Mouse (Mus musculus) intestine, postnatal 0 days (tissue): ENCODE results near the gene Cyb561d2. TPM values are rescaled to one million over a fixed set of nuclear protein-coding genes. Genes with fewer than 3 reads are reported as not detected.
"Not testable (repeated sequence)": the region's sequence is repeated elsewhere in the genome, so short reads cannot be mapped to it uniquely, and the experiment has no call there.

ENCODE experiments used
- ATAC-seq: fragments of 200-750 bp; cut with Nextera tagmentation; 2 replicates; pipeline ENCODE4 v1.8.0; 2017; ENCODE audit warnings: mild to moderate bottlenecking, moderate TSS enrichment, moderate library complexity
- H3K27ac ChIP-seq: fragments of 300-500 bp; sonication (generic); 2 replicates; pipeline ENCODE4 v1.5.1; 2014; ENCODE audit warnings: mild to moderate bottlenecking, low read depth, low read length, moderate library complexity
- H3K27me3 ChIP-seq: fragments of 300-500 bp; sonication (generic); replicated peaks from 2 replicates; pipeline ENCODE4 v1.6.1; 2014; ENCODE audit warnings: low read length, mixed read lengths; ENCODE audit not compliant: control insufficient read depth, insufficient read depth
- H3K36me3 ChIP-seq: fragments of 300-500 bp; sonication (generic); 2 replicates; pipeline ENCODE4 v1.6.1; 2014; ENCODE audit warnings: mild to moderate bottlenecking, moderate library complexity; ENCODE audit not compliant: control insufficient read depth, insufficient read depth
- H3K4me1 ChIP-seq: fragments of 300-500 bp; sonication (generic); replicated peaks from 2 replicates; pipeline ENCODE4 v1.6.1; 2014; ENCODE audit warnings: antibody characterized with exemption, low read length, mixed read lengths; ENCODE audit not compliant: control insufficient read depth, insufficient read depth
- H3K4me2 ChIP-seq: fragments of 300-500 bp; sonication (generic); replicated peaks from 2 replicates; pipeline ENCODE4 v1.6.1; 2014; ENCODE audit warnings: low read depth, mild to moderate bottlenecking, moderate library complexity
- H3K4me3 ChIP-seq: fragments of 300-500 bp; sonication (generic); 2 replicates; pipeline ENCODE4 v1.5.1; 2014; ENCODE audit warnings: low read depth, low read length
- H3K9ac ChIP-seq: fragments of 300-500 bp; sonication (generic); 2 replicates; pipeline ENCODE4 v1.6.1; 2014; ENCODE audit warnings: mild to moderate bottlenecking, low read depth, low read length
- H3K9me3 ChIP-seq: fragments of 300-500 bp; sonication (generic); 2 replicates; pipeline ENCODE4 v1.6.1; 2016; ENCODE audit warnings: mixed run types; ENCODE audit not compliant: control insufficient read depth
- CTCF ChIP-seq: sonication (generic); IDR thresholded peaks from 2 replicates; pipeline ENCODE4 v1.5.1; 2016; ENCODE audit warnings: low read depth, mild to moderate bottlenecking, control low read depth, antibody characterized with exemption, moderate library complexity
- WGBS: fragments of 180-500 bp; shearing (Covaris S2); extraction: QIAGEN DNeasy Blood & Tissue Kit; methylation state at CpG from one replicate; pipeline ENCODE4 v1.1.7; 2014; 5-methylcytosine and 5-hydroxymethylcytosine counted together
- polyA plus RNA-seq: library from polyadenylated mRNA; unstranded; fragments of >200 nt; fragmentation: Nextera tagmentation; extraction: Ambion mirVana; gene quantifications from 2 replicates; pipeline ENCODE4 v1.2.1, GENCODE M21; 2015

Gene Cyb561d2
- polyA plus RNA-seq, 1 experiment from 2014 or later, result 36.3 TPM

DNA sequence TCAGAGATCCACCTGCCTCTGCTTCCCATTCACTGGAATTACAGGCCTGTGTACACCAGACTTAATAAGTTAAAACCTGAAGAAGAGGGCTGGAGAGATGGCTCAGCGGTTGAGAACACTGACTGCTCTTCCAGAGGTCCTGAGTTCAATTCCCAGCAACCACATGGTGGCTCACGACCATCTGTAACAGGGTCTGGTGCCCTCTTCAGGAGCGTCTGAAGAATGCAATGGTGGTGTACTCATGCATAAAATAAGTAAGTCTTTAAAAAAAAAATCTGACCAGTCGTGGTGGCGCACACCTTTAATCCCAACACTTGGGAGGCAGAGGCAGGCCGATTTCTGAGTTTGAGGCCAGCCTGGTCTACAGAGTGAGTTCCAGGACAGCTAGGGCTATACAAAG lies 31.8 kb upstream of the Cyb561d2 start:
- H3K27me3 ChIP-seq, H3K9ac ChIP-seq, H3K27ac ChIP-seq, H3K9me3 ChIP-seq, H3K4me2 ChIP-seq, H3K4me3 ChIP-seq, ATAC-seq: not testable (repeated sequence)
- H3K4me1 ChIP-seq, result peaks cover 13% of the 10 kb centered on the region
- TF ChIP-seq CTCF, result peak; percentile 42
- H3K36me3 ChIP-seq, result peaks cover 24% of the 10 kb centered on the region; the same call in 1 of the 2 replicates
- 81% methylated on average over 6 of the region's 6 CpGs for WGBS

DNA sequence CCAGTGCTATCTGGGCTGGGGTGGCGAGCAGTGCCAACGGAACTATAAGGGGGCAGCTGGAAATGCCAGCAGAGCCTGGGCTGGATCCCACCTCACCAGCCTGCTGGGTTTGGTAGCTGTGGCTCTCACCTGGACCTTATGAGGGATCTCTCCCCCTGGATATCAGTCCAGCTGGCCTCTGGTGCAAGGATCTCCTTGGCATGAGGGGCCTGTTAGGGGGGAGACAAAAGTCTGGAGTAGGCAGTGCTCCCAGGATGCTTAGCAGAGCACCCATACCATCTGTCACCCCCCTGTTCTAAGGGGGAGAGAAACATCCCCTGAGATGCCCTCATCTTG lies 30.3 kb upstream of the Cyb561d2 start:
- Histone ChIP-seq H3K4me3 (no peak overlapping the region), H3K4me1 (peaks cover 16% of the 10 kb centered on the region)
- no peak for ATAC-seq

GRCm38 (mm10) chr9:107571534-107572326 lies 29.7 kb upstream of the Cyb561d2 start:
- 68% methylated on average over 22 of the region's 22 CpGs for WGBS
- Histone ChIP-seq H3K4me1 (peaks cover 16% of the 10 kb centered on the region), H3K27ac (peak overlapping the region; percentile 84), H3K4me3 (0 out of 2 replicates have a peak overlapping the region, but pooled peaks have one; percentile 72), H3K4me2 (peak overlapping the region; percentile 81), H3K9me3 (no peaks in the 10 kb centered on the region), H3K9ac (peak overlapping the region; percentile 22; the same call in 1 of the 2 replicates), H3K27me3 (no peaks in the 10 kb centered on the region), H3K36me3 (peaks cover 24% of the 10 kb centered on the region; the same call in 1 of the 2 replicates)
- TF ChIP-seq CTCF, result no peak
- peak; percentile 1; the same call in 1 of the 2 replicates for ATAC-seq

More for the DNA sequence above, 30.3 kb upstream of the Cyb561d2 start:
- Histone ChIP-seq H3K9ac (no peak overlapping the region), H3K36me3 (peaks cover 24% of the 10 kb centered on the region; the same call in 1 of the 2 replicates), H3K27me3 (no peaks in the 10 kb centered on the region), H3K4me2 (peak overlapping the region; percentile 81; the same call in 1 of the 2 replicates), H3K27ac (peak overlapping the region; percentile 84), H3K9me3 (no peaks in the 10 kb centered on the region)
- TF ChIP-seq CTCF, result no peak
- 93% methylated on average over 2 of the region's 2 CpGs for WGBS

GRCm38 (mm10) chr9:107570845-107571244 lies 28.9 kb upstream of the Cyb561d2 start:
- peak overlapping the region; percentile 84 for H3K27ac ChIP-seq
- no peak for TF ChIP-seq CTCF

DNA sequence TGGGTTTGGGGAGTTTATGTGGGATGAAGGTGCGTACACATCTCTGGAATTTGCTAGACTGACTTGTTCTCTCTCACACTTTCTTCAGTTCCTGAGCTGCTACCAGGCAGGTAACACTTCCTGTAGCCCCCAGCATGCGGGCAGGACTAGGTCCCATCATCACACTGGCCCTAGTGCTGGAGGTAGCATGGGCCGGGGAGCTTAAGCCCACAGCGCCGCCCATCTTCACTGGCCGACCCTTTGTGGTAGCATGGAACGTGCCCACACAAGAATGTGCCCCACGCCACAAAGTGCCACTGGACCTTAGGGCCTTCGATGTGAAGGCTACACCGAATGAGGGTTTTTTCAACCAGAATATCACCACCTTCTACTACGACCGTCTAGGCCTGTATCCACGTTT lies 28.0 kb upstream of the Cyb561d2 start:
- Histone ChIP-seq H3K9ac (peak overlapping the region; percentile 72), H3K4me3 (peak overlapping the region; percentile 72), H3K27ac (peak overlapping the region; percentile 84), H3K36me3 (peaks cover 24% of the 10 kb centered on the region; the same call in 1 of the 2 replicates), H3K27me3 (no peaks in the 10 kb centered on the region), H3K4me2 (peak overlapping the region; percentile 81), H3K4me1 (peaks cover 15% of the 10 kb centered on the region), H3K9me3 (no peaks in the 10 kb centered on the region)
- WGBS, result 29% methylated on average over 13 of the region's 13 CpGs
- no peak for ATAC-seq
- TF ChIP-seq CTCF, result no peak

More at GRCm38 (mm10) chr9:107570845-107571244, 28.9 kb upstream of the Cyb561d2 start:
- H3K4me1 ChIP-seq, result peaks cover 15% of the 10 kb centered on the region
- H3K27me3 ChIP-seq, result no peaks in the 10 kb centered on the region
- H3K36me3 ChIP-seq, result peaks cover 24% of the 10 kb centered on the region; the same call in 1 of the 2 replicates
- H3K4me2 ChIP-seq, result peak overlapping the region; percentile 81
- peak overlapping the region; percentile 72 for H3K9ac ChIP-seq
- peak; percentile 27 for ATAC-seq
- 49% methylated on average over 21 of the region's 21 CpGs for WGBS
- peak overlapping the region; percentile 72; the same call in 1 of the 2 replicates for H3K4me3 ChIP-seq
- no peaks in the 10 kb centered on the region for H3K9me3 ChIP-seq

DNA sequence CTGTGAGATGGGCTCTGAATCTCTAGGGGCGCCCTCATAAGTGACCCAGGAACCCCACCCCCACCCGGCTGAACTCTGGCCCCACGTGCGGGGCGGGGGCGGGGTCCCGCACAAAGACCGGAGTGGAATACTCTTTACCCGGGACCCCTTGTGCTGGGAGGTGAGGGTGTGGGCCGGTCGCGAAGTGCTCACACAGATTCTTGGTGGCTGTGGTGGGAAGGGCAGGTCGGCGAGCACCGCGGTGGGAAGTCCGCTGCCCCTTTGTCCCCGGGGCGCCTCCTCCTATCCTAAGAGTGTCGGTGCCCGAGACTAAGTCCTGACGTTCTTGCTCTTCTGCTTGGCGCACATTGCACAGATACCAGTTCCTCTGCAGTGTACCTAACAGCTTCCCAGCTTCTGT lies 27.3 kb upstream of the Cyb561d2 start:
- ATAC-seq, result peak; percentile 3; the same call in 1 of the 2 replicates
- Histone ChIP-seq H3K4me2 (peak overlapping the region; percentile 81), H3K9ac (peak overlapping the region; percentile 72), H3K4me3 (peak overlapping the region; percentile 72), H3K27me3 (no peaks in the 10 kb centered on the region), H3K36me3 (peaks cover 24% of the 10 kb centered on the region; the same call in 1 of the 2 replicates), H3K27ac (peak overlapping the region; percentile 84), H3K9me3 (no peaks in the 10 kb centered on the region), H3K4me1 (peaks cover 15% of the 10 kb centered on the region)
- WGBS, result 0% methylated on average over 23 of the region's 23 CpGs
- no peak for TF ChIP-seq CTCF
